Mouse (Mus musculus) cerebellum, adult 9-11 months (tissue): ENCODE data around the gene Lamb3.

Source experiments
- DNase-seq: peaks from one replicate; pipeline ENCODE4 v3.0.0; 2022

Gene Lamb3

DNA sequence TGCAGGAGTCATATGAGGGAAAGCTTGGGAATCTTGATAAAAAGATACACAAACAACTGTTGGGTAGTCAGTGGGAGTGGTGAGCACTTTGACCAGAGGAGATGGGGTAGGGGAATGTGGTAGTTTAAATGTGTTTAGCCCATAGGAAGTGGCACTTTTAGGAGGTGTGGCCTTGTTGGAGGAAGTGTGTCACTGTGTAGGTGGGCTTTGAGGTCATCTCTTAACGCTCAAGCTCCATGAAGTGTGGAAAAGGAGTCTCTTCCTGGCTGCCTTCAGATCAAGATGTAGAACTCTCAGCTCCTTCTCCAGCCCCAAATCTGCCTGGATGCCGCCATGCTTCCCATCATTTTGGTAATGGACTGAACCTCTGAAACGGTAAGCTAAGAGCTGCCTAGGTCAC, at the start of gene Lamb3:
Lamb3 (plus strand) TSS at position 197 of the 400 bp plus-strand sequence.
- DNase-seq, result no peak

DNA sequence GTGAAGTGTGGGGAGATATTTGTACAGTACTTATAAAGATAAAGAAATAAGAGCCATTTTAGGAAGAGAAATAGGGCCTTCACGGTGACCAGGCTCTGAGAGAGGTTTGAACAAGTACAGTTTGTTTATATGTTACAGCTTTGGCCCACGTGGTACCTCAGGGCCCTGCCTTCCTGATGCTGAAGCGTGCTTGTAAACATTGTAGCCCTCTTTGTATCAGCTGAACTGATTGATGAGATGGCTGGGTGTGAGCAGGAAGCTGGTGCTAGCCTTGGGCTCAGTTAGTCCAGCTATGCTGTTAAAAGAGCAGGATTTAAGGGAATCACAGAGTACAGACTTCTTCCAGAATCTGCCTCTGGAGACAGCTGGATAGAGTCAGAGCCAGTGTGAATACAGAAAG, 48.3 kb upstream of the Lamb3 start:
- DNase-seq, result no peak

DNA sequence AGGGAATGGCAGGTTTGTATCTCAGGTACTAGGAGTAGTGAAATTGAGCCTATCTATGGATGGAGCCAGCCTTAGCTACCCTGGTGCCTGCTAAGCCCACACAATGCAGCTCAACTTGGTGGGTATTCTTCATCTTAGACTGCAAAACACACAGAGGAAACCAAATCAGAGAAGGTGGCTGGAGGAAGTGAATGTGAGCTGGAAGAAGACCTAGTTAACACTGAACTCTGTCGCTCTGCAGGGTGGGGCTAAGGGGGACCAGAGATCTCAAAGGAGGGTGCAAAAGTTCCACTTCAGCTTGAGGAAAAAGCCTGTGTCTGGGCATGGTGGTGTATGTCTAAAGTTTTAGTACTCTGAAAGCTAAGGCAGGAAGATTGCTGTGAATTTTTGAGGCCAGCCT, 47.9 kb upstream of the Lamb3 start:
- no peak for DNase-seq

DNA sequence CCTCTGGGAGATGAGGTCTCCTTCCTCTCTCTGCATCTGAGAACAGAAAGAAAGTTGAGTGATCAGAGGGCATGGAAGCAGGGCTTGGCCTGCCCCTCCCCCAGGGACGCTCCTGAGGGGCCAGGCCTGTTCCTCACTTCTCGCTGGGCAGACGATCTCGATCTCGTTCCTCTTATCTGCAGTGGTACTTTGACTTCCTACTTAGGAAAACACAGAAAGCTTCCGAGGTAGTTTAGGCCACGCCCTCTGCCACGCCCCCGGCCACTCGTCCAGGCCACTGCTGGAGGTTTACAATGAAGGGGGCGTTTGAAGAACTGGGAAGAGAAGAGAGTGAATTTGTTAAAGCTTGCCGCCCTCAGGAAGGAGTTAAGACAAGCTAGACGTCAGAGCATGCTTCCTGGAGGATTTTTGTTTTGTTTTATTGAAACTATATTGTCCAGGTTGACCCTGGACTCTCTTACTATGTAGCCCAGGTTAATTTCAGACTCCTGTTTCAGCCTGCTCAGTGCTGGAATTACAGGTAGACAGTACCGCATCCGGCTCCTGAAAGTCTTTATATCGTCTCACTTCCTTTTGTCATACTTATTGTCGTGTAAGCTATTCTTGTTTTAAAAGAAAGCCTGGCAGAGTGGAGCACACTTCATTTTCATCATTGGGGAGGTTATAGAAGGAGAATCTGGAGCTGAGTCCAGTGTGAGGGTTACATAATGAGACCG, 47.0 kb upstream of the Lamb3 start:
- DNase-seq, result no peak

DNA sequence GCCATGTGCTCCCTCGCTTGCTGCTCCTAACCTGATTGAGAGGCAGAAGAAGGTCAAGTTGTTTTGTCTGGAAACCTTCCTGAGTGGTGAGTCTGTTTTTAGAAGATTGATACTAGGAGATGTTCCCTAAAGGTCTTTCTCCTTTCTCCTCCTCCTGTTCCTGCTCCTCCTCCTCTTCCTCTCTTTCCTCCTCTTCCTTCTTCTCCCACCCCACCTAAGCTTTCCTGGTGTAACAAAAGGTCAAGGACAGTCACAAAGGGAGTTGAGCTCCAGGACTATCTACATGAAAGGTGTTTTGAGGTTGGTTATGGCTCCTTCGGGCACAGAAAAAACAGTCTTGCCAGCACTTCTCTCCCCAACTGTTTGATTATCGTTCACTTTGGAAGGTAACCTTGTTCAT, 39.8 kb upstream of the Lamb3 start, which contains the start of gene A130010J15Rik:
A130010J15Rik (plus strand) TSS at position 301 of the 400 bp plus-strand sequence.
- DNase-seq, result no peak

DNA sequence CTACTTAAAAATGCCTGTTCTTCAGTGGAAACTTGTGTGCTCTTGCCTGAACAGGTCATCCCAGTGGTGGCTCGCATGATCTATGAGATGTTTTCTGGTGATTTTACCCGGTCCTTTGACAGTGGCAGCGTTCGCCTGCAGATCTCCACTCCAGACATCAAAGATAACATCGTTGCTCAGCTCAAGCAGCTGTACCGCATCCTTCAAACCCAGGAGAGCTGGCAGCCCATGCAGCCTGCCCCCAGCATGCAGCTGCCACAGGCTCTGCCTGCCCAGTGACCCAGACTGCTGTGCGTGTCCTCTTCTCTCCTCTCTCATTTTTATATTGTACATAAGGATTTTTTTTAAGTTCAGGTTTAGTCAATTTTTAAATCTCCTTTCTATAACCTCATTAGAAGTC, 38.3 kb upstream of the Lamb3 start:
- DNase-seq, result no peak

DNA sequence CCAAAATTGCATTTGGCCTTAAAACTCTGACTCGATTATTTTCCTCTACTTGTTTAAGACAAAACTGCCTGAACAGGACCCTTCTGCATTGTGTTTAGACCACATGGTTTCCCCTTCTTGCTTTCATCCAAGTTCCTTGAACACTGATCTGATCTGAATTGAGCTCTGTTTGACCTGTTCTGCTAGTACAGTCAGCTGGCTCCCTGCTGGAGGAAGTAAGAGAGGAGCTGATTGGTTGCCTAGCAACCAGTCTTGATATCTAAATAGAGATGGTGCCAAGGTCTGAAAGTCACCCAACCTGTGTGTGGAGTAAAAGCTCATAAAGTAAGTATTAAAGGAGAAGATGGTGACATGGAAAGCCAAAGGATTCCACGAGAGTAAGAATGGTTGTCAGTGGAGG, 37.6 kb upstream of the Lamb3 start:
- DNase-seq, result no peak

DNA sequence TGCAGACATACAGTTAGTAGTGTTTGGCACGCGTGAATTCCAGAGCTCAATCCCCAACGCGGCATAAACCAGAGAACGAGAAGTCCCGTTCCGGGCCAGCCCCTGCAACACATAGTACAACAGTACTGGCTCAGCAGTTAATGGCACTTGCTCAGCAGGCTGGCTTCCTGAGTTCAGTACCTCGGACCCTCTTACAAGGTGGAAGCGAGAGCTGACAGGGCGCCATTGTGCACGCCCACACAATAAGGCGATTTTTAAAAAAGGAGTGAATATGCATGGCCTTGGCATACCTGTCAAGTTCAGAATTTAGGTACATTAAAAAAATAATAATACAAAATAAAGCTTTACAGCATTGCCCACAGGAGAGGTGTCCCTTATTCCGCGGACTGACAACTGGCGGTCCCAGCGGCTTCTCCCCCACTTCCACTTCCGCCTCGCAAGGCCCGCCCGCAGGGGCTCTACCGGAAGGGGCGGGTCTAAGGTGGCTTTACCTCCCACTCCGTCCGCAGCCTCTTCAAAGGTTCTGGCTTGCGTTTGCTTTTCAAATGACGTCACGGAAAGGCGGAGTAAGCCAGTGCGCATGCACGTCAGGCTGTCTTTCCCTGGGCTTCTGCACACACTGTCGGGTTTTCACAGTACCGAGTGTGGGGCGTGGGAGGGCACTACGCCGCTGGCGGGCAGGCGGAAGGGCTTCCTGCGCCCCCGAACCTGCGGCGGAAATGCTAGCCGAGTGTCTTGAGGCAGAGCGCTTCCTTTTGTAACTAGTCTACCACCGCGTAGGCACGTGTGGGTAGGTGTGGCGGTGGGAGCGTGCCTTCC, 34.3 kb upstream of the Lamb3 start:
- peak; percentile 98 for DNase-seq

DNA sequence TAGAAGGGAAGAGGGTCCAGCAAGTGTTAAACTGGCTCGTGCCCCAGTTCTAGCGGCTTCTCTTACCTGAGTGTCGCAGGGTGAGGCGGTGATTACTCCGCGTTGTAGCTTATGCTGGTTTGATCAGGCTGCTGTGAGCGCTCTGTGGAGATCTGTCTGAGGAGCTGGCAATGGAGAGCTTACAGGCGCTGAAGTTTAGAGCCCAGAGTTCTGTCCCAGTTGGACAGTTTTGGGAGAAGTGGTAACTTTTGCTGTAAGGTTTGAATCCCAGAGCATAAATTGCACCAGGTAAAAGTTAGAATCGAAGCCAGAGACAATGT, 33.7 kb upstream of the Lamb3 start:
- no peak for DNase-seq

DNA sequence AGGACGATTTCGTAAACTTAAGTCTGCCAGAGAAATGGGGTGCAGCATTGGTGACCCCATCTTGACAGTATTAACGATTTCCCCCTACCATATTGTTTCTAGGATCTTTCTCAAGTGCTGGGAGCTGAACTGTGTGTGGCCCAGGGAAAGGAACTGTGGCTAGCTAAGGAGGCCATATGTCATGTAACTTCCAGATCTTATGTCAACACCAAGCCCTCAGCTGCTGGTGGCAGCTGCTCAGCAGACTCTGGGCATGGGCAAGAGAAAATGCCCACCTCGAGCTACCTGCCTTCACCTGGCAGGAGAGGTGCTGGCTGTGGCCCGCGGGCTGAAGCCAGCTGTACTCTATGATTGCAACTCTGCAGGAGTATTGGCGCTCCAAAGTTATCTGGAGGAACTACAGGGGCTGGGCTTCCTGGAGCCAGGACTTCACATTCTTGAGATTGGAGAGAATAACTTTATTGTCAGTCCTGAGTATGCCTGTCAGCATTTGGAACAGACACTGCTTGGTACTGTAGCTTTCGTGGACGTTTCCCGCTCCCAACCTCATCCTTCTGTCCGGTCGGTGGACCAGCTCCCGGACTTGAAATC, 33.3 kb upstream of the Lamb3 start:
- peak; percentile 29 for DNase-seq

DNA sequence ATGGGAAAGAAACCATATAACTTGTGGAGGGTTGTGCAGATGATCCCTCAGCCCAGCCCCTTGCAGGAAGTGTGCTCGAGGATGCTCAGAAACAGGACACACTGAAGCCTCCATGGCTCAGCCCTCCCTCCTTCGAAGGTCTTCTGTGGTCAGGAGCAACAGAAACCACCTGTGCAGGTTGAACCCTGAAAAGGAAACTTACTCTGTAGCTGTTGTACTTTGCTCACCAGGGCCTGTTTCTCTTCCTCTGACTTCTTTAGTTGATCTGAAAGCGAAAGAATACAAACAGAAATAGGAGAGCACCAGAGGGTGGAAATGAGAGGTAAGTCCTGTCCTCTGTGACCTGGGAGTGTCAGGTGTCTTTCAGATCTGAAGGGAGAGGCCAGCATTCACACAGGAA, 26.4 kb upstream of the Lamb3 start:
- DNase-seq, result no peak

DNA sequence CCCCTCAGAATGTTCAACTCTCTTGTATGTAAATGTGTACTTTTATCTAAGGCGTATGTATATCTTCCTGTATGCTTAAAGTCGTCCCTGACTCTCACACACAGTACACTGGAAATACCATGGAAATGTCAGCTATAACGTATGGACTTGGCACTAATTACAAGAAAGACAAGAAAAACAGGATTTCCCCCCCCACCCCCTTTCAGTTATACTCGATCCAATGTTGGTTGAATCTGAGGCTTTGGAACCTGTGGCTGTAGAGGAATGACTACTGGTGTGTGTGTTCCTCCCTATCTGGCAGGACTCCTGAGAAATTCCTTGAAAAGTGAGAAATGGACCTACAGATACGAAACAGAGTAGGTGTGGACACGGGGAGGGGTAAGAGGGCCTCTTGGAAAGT, 19.2 kb upstream of the Lamb3 start:
- DNase-seq, result no peak

DNA sequence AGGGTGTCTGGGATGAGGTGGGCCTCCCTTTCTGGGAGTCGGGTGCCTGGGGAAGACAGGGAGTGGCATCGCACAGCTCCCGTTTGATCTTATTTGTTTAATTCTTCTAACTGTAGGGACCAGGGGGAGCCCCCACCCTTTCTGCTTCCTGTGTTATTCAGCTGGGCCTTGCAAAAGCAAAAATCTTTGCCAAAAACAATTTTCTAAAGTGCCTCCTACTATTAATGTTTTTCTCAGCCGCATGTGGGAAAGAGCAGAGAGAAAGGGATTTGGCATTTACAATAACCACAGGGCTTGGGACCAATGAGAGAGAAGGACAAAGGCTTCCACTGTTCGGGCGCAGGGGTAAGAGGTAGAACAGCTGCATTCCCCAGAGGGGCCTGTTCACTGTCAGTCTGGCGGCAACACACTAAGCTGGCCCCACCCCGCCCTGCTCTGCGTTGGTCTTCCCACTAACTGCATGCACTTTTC, 18.3 kb upstream of the Lamb3 start:
- no peak for DNase-seq

DNA sequence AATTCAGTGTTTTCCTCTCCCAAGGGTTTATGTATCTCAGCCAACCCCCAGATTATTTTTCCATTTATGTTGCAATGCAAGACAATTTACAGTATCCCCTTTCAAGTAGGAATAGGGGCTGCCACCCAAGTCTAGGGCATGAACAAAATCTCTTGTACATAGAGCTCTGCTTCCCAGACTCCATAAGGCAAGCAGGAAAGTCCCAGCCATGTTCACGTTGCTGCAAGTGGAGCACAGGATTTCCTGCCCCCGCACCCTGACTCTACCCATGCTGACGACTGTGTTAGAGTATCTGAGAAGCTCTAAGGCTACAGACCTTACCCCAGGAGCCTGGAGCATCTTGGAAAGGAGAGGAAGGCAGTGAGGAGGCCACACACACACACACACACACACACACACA, 17.7 kb upstream of the Lamb3 start:
- no peak for DNase-seq

DNA sequence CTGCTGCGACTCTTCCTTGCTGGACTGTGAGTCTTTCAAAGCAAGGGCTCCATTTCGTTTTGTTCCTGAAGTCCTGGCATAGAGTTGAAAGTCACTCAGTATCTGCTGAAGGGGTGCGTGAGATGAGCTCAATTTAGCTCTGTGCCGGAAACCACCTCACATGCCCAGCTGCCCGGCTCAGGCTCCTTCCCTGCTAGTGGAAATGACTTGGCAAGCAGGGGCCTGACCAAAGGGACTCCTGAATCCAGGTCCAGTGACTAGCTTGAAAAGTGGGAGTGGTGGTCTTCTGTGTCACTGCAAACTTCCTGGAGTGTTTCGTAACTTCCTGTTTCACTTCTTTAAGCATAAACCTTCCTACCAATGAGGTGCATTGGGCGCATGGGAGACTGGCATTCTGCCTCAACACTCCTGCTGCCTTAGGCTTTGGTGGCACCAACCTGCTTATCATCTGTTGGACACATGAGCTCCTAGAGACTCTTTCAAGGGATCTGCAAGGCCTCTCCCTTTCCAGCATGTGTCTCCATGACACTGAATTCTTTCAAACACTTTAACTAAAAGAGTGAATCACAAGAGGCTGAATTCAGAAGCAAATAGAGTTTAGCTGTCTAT, 15.7 kb upstream of the Lamb3 start:
- DNase-seq, result no peak

DNA sequence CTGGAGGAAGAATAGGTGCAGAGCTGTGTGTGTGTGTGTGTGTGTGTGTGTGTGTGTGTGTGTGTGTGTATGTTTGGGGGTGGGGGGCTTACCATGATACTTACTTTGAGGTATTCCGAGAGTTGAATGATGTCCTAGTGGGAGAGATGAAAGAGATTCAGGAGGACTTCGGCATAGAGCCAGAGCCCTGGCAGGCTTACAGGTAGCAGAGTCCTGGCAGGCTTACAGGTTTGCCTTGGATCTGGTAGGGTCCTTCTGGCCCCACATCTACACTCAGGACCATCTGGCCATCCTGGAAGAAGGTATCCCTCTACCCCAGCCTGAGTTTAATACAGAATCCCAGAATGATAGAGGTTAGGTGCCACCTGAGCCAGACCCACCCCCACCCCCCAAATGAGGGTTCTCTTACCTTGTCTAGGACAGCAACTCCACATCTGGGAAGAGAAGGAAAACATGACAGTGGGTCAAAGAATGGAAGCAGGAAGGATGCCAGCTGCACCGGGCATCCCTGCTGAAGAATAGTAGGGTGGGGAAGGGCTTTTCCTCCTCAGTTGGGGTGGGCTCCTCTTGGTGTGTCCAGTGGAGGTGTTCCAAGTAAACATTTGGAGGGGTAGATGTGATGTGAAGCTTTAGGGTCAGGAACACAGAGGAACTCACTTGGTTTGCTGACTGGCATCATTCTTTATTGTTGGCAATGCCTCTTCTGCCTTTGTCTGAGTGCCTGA, 12.9 kb upstream of the Lamb3 start:
- DNase-seq, result peak; percentile 62

DNA sequence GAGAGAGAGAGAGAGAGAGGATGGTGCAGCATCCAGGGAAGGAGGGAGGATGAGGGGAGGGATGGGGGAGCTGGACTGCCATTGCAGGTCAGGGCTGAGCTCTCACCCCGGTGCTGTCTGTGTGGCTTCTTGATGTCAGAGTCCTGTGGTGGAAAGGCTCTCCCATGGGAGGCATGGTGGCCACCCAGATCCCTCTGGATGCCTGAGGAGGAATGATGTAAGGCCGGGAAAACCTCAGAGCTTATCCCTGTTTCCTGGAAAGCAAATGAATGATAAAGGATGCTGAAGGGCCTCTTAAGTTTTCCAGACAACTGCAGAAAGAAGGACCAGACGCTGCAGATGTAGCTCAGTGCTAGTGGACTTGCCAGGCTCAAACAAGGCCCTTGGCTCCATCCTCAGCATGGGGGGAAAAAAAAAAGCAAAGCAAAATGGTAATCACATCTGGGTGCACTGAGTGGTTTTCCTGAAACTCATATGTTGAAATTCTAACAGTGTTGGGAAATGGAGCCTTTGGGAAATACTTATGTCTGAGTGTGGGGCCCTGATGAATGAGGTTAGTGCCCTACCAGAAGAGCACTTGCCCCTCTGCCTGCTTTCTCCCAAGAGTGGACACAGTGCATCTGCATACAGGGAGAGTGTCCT, 12.2 kb upstream of the Lamb3 start:
- no peak for DNase-seq

DNA sequence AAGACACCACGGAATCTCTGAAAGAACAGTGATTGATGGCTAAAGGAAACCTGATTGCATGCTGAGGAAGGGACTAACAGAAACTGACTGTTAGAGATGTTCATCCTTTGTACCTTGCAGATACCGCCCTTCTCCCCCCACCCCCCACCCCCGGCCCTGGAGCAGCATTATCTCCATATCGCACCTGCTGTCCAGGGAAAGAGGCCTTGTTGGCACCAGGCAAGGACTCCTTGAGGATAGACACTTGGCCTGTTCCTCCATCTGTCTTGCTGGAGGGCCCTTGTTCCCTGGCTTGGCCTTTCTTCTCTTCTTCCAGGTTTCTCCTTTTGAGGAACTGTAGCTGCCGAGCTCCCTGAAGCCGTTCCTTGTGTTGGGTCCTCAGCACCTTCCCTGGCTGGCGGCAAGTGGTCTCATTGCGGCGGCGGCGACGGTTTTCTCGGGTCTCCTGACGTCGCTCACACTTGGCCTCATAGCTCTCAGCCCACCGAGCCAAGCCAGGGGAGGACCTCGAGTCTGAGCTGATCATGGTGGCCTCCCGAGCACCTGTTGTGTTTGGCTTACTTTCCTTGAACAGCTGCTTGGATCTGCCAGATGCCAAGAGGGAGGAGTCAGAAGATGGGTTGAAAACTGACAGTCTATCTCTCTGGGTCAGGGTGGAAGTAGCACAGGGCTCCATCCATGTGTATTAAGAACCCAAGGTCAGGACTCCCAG, 9.8 kb upstream of the Lamb3 start:
- DNase-seq, result no peak

DNA sequence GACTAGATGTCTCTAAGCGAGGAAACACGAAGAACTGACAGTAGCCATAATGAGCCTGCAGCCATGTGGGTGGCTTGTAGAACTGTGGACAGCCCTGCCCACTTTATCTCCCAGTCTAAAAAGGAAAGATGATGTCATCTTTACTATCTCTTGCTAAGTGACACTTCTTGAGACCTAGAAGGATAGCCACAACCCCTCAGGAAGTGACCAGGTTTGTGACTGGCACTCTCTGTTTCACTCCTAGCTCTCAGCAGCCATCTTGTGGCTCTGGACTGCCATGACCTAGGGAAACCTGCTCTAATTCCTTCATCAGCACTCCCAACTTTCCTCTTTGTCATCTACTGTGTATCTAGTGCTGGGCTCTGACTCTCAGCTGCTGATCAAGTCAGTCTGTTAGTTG, 9.2 kb upstream of the Lamb3 start:
- no peak for DNase-seq

DNA sequence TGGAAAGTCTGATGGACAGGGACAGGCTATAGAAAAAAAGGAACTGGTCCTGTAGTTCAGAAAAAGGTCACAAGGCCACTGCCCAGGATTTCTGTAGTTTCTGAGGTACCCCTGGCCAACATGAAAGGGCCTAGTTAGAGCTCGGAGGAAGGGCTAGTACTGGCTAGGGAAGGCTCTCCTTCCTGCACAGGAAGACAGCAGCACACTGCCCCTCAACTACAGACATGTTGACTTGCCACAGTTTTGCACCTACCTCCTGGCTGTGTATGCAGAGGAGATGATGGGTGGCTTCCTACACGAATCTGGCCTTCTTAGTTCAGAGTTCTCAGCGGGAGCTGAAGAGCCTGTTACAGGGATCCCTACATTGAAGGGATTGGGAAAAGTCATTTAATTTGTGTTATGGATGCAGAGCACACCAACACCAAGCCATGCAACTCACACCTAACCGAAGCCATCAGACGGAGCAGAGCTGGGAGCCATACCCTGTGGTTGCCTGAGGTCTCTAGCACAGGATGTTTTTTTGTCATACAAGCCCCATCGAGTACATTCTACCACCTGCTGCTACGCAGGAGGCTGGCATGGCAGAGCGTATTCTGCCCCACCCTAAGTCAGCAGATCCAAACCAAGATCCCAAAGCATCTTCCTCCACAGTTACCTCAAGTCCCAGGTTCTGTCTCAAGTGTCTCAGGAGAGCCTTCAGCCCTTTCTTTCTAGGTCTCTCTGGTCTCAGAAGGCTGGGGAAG, 6.7 kb upstream of the Lamb3 start:
- DNase-seq, result no peak

DNA sequence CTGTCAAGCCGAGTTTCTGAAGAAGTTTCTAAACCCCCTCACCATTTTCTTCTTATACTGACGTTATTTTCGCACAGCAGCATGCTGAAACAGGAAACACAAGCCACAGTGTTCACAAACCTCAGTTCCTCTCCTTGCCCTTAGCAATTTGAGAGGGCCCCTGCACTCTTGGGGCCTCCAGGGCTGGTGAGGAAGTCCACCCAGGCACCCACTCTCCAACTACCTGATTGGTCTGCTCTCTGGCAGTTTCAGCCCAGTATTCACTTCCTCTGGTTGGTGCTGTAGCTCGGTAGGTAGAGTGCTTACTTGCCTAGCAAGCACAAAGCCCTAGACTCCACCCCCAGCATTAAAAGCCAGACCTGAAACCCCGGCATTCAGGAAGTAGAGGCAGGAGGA, 6.1 kb upstream of the Lamb3 start, which contains the start of gene Traf3ip3:
Traf3ip3 (minus strand) TSS at position 321 of the 396 bp plus-strand sequence.
- DNase-seq, result no peak
